ENCODE assay signal across 9 mouse cellular contexts in the genomic region with DNA sequence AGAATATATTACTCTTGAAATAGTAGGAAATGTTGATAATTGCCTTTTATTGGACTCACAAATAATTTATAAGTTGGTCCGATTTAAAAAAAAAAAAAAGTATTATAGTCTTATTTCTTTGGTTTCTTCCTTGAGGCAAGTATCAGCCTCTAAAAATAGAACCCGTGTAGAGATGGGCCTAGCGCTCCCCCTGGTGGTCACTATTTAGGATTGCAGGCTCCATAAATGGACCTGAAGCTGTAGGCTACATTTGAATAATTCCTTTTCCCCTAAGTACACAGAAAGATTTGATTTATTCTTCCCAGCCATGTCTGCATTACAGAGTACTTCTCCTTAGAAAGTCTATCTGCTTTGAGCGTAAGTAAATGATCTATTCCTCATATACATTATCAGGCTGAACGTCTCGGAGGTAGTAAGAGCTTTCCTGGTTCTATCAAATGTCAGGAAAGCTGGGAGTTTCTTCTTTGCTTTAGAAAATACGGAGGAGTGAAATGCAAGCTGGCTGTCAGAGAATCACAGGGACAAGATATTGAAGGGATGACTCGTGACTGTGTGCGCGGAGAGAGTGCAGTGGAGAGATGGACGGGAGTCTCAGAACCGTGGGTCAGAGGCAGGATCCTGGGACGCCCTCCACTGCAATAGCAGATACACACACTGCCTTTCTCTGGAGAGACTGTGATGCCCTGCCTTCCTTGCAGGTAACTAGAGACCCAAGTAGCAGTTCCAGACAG. TPM values are rescaled to one million over a fixed set of nuclear protein-coding genes. Genes with fewer than 3 reads are reported as not detected.
DNase-seq lines count a peak whose midpoint lies in the region; ATAC-seq lines count a peak whose summit lies in the region.
"Had no signal": no experiment of that assay in that cellular context is flagged by ENCODE, and none has a peak within 500 bp of the region (broad histone marks: within the 10 kb centered on the region; RNA-seq: fewer than 3 reads in every experiment).

No protein-coding gene starts in this region.

- ATAC-seq in embryonic facial prominence, embryonic 11.5 days (replicated peaks; ENCODE audit: insufficient number of reproducible peaks, low FRiP score, low TSS enrichment, low read depth), result no peak
- ATAC-seq in hindbrain, embryonic 14.5 days (ENCODE audit: low FRiP score), result no peak

- no peak overlapping the region for H3K4me3 ChIP-seq in embryonic facial prominence, embryonic 11.5 days (ENCODE audit: low read depth, low read length)
- H3K4me3 ChIP-seq in hindbrain, embryonic 14.5 days (replicated peaks; ENCODE audit: low read length), result no peak overlapping the region
- H3K4me3 ChIP-seq: limb, embryonic 13.5 days had no signal

- intact Hi-C loops in left cerebral cortex, postnatal 25 days (cut with DNase I), result loop anchor here (5.0 kb wide), 4 partner anchors 227 to 527 kb away; no protein-coding TSS in a partner anchor

- H3K27ac ChIP-seq in embryonic facial prominence, embryonic 11.5 days (replicated peaks; ENCODE audit: low read depth, low read length), result no peak overlapping the region
- H3K27ac ChIP-seq in hindbrain, embryonic 14.5 days, result no peak overlapping the region
- H3K27ac ChIP-seq: limb, embryonic 13.5 days had no signal

- 58% methylated on average over 13 of the region's 13 CpGs for WGBS in embryonic facial prominence, embryonic 11.5 days
- WGBS in hindbrain, embryonic 14.5 days, result 51% methylated on average over 13 of the region's 13 CpGs

- peak; percentile 58 for DNase-seq in urinary bladder, postnatal 25 days (ENCODE audit: low spot score)
- no peak for DNase-seq in urinary bladder, postnatal 10 days (ENCODE audit: low spot score)
- peak; percentile 62 to 65 for DNase-seq in adrenal gland, postnatal 36 days
- peak; percentile 79 for DNase-seq in embryonic facial prominence, embryonic 11.5 days (ENCODE audit: low spot score)
- peak; percentile 88 for DNase-seq in hindbrain, embryonic 14.5 days (ENCODE audit: low spot score)
- peak; percentile 84 to 89 for DNase-seq in left cerebral cortex, postnatal 25 days (ENCODE audit: low spot score in 2 of 2)
- peak; percentile 86 for DNase-seq in retina, embryonic 14.5 days (ENCODE audit: low spot score)

- no peaks in the 10 kb centered on the region for H3K36me3 ChIP-seq in embryonic facial prominence, embryonic 11.5 days (replicated peaks; ENCODE audit: control insufficient read depth, insufficient read depth, low read depth, low read length)
- H3K36me3 ChIP-seq in hindbrain, embryonic 14.5 days (replicated peaks; ENCODE audit: control insufficient read depth, insufficient read depth), result no peaks in the 10 kb centered on the region
- H3K36me3 ChIP-seq: limb, embryonic 13.5 days had no signal

- H3K27me3 ChIP-seq in embryonic facial prominence, embryonic 11.5 days (ENCODE audit: control insufficient read depth, insufficient read depth, low read length), result no peaks in the 10 kb centered on the region
- H3K27me3 ChIP-seq in hindbrain, embryonic 14.5 days (ENCODE audit: control insufficient read depth, insufficient read depth, low read length), result no peaks in the 10 kb centered on the region

- no peaks in the 10 kb centered on the region for H3K9me3 ChIP-seq in embryonic facial prominence, embryonic 11.5 days (replicated peaks; ENCODE audit: control insufficient read depth, low read length)
- no peaks in the 10 kb centered on the region for H3K9me3 ChIP-seq in hindbrain, embryonic 14.5 days (ENCODE audit: control insufficient read depth, low read length)
- H3K9me3 ChIP-seq: limb, embryonic 13.5 days had no signal

- H3K9ac ChIP-seq in embryonic facial prominence, embryonic 11.5 days (replicated peaks; ENCODE audit: low read length), result no peak overlapping the region
- no peak overlapping the region for H3K9ac ChIP-seq in hindbrain, embryonic 14.5 days
- H3K9ac ChIP-seq: limb, embryonic 13.5 days had no signal

- no peaks in the 10 kb centered on the region for H3K4me1 ChIP-seq in embryonic facial prominence, embryonic 11.5 days (ENCODE audit: control insufficient read depth, insufficient read depth, low read length)
- peaks cover 11% of the 10 kb centered on the region for H3K4me1 ChIP-seq in hindbrain, embryonic 14.5 days (replicated peaks; ENCODE audit: control insufficient read depth, insufficient read depth, low read length)

- no peak overlapping the region for H3K4me2 ChIP-seq in embryonic facial prominence, embryonic 11.5 days (ENCODE audit: low read depth, low read length)
- H3K4me2 ChIP-seq in hindbrain, embryonic 14.5 days (replicated peaks), result no peak overlapping the region
- H3K4me2 ChIP-seq: limb, embryonic 13.5 days had no signal

RNA-seq across cellular contexts. Expression of a gene that starts 18.0 kb away (rescaled TPM):
- under 1 TPM; 0.33 to 0.50 TPM for total RNA-seq in adrenal gland, postnatal 36 days (2021)
- polyA plus RNA-seq in embryonic facial prominence, embryonic 11.5 days (2014; fragmentation: Nextera tagmentation; extraction: Ambion mirVana), result not detected in 2 replicates
- polyA plus RNA-seq in hindbrain, embryonic 14.5 days (2014; fragmentation: Nextera tagmentation; extraction: Ambion mirVana), result 0.05 TPM in 1 of 2 replicates, not detected in the other
- not detected for total RNA-seq in left cerebral cortex, postnatal 25 days (2021)
- polyA plus RNA-seq: limb, embryonic 13.5 days; stomach, embryonic 14.5 days had no signal

RNA-seq across cellular contexts. Expression of a gene that starts 19.1 kb away (rescaled TPM):
- under 1 TPM; 0.66 to 0.70 TPM for total RNA-seq in adrenal gland, postnatal 36 days (2021)
- polyA plus RNA-seq in embryonic facial prominence, embryonic 11.5 days (2014; fragmentation: Nextera tagmentation; extraction: Ambion mirVana), result 0.29 and 0.49 TPM in 2 replicates
- 0.13 and 0.29 TPM in 2 replicates for polyA plus RNA-seq in hindbrain, embryonic 14.5 days (2014; fragmentation: Nextera tagmentation; extraction: Ambion mirVana)
- total RNA-seq in left cerebral cortex, postnatal 25 days (2021), result 1 to 10 TPM; 1.5 to 1.6 TPM
- polyA plus RNA-seq: stomach, embryonic 14.5 days had no signal

RNA-seq across cellular contexts. Expression of a gene that starts 37.0 kb away (rescaled TPM):
- total RNA-seq in adrenal gland, postnatal 36 days (2021), result not detected
- not detected in 2 replicates for polyA plus RNA-seq in embryonic facial prominence, embryonic 11.5 days (2014; fragmentation: Nextera tagmentation; extraction: Ambion mirVana)
- polyA plus RNA-seq in hindbrain, embryonic 14.5 days (2014; fragmentation: Nextera tagmentation; extraction: Ambion mirVana), result not detected in 2 replicates
- not detected for total RNA-seq in left cerebral cortex, postnatal 25 days (2021)
- polyA plus RNA-seq: limb, embryonic 13.5 days; stomach, embryonic 14.5 days had no signal
